Mouse (Mus musculus) heart, embryonic 16.5 days (tissue): ENCODE results near the gene Zfp28. TPM values are rescaled to one million over a fixed set of nuclear protein-coding genes. Genes with fewer than 3 reads are reported as not detected.

Experiments
- ATAC-seq: fragments of 200-750 bp; cut with Nextera tagmentation; replicated peaks from 2 replicates; pipeline ENCODE4 v1.8.0; 2017; ENCODE audit warnings: moderate number of reproducible peaks; ENCODE audit not compliant: insufficient read depth, low FRiP score; ENCODE audit errors: extremely low read depth
- H3K27ac ChIP-seq: fragments of 300-500 bp; sonication (generic); 2 replicates; pipeline ENCODE4 v1.5.1; 2014; ENCODE audit warnings: mild to moderate bottlenecking, low read length, control low read depth, moderate library complexity
- H3K27me3 ChIP-seq: fragments of 300-500 bp; sonication (generic); 2 replicates; pipeline ENCODE4 v1.6.1; 2014; ENCODE audit warnings: low read length, mixed read lengths; ENCODE audit not compliant: control insufficient read depth, insufficient read depth
- H3K36me3 ChIP-seq: fragments of 300-500 bp; sonication (generic); 2 replicates; pipeline ENCODE4 v1.6.1; 2014; ENCODE audit not compliant: control insufficient read depth, insufficient read depth
- H3K4me1 ChIP-seq: fragments of 300-500 bp; sonication (generic); 2 replicates; pipeline ENCODE4 v1.6.1; 2014; ENCODE audit warnings: low read length, mixed read lengths; ENCODE audit not compliant: control insufficient read depth, insufficient read depth
- H3K4me2 ChIP-seq: fragments of 300-500 bp; sonication (generic); 2 replicates; pipeline ENCODE4 v1.6.1; 2014; ENCODE audit warnings: low read depth, mild to moderate bottlenecking, control low read depth, low read length
- H3K4me3 ChIP-seq: fragments of 300-500 bp; sonication (generic); 2 replicates; pipeline ENCODE4 v1.5.1; 2014; ENCODE audit warnings: mild to moderate bottlenecking, control low read depth, low read length
- H3K9ac ChIP-seq: fragments of 300-500 bp; sonication (generic); 2 replicates; pipeline ENCODE4 v1.6.1; 2014; ENCODE audit warnings: low read length, control low read depth
- H3K9me3 ChIP-seq: fragments of 300-500 bp; sonication (generic); replicated peaks from 2 replicates; pipeline ENCODE4 v1.6.1; 2016; ENCODE audit warnings: low read length; ENCODE audit not compliant: control insufficient read depth
- WGBS: fragments of 180-500 bp; shearing (Covaris S2); extraction: QIAGEN DNeasy Blood & Tissue Kit; methylation state at CpG from one replicate; pipeline ENCODE4 v1.1.7; 2014; 5-methylcytosine and 5-hydroxymethylcytosine counted together
- polyA plus RNA-seq: library from polyadenylated mRNA; unstranded; fragments of >200 nt; fragmentation: Nextera tagmentation; extraction: Ambion mirVana; gene quantifications from 2 replicates; pipeline ENCODE4 v1.2.1, GENCODE M21; 2015

The Zfp28 gene
- polyA plus RNA-seq, 1 experiment from 2014 or later, result 7.6 TPM

- no peaks in the 10 kb centered on the region for H3K4me1 ChIP-seq
- H3K27me3 ChIP-seq, result no peaks in the 10 kb centered on the region
- 72% methylated on average over 6 of the region's 6 CpGs for WGBS
- no peak overlapping the region for H3K27ac ChIP-seq
- H3K36me3 ChIP-seq, result no peaks in the 10 kb centered on the region
- no peak overlapping the region for H3K4me2 ChIP-seq
- H3K4me3 ChIP-seq, result no peak overlapping the region
- no peaks in the 10 kb centered on the region for H3K9me3 ChIP-seq
- ATAC-seq, result no peak
- H3K9ac ChIP-seq, result no peak overlapping the region
These were observed 36.8 kb downstream of the Zfp28 start for GRCm38 (mm10) chr7:6419894-6420293.

- ATAC-seq, result no peak
- Histone ChIP-seq H3K36me3 (no peaks in the 10 kb centered on the region), H3K9ac (no peak overlapping the region), H3K4me1 (no peaks in the 10 kb centered on the region), H3K4me3 (no peak overlapping the region), H3K27me3 (no peaks in the 10 kb centered on the region), H3K9me3 (peaks cover 5% of the 10 kb centered on the region), H3K4me2 (no peak overlapping the region), H3K27ac (no peak overlapping the region)
- 79% methylated on average over 3 of the region's 3 CpGs for WGBS
These were observed 46.3 kb downstream of the Zfp28 start for GRCm38 (mm10) chr7:6429381-6429780.

DNA sequence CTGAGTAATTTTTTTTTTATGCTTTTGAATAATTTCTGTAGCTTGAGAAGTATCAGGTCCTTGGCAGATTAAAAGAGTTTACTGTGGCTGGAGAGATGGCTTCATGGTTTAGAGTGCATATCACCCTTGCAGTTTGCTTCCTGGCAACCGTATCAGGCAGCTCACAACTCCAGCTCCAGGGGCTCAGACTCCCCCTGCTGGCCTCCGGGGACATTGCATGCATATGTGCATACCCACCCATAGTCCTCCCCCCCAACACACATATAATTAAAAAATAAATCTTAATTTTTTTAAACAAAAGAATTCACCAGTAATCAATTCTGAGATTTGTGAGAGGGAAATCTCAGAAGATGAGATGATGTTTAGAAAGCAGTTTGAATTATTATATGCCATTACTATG lies 47.2 kb downstream of the Zfp28 start:
- WGBS, result 36% methylated on average over 2 of the region's 2 CpGs
- Histone ChIP-seq H3K4me1 (no peaks in the 10 kb centered on the region), H3K9me3 (peaks cover 5% of the 10 kb centered on the region), H3K27ac (no peak overlapping the region), H3K4me3 (no peak overlapping the region), H3K4me2 (no peak overlapping the region), H3K9ac (no peak overlapping the region), H3K27me3 (no peaks in the 10 kb centered on the region), H3K36me3 (no peaks in the 10 kb centered on the region)
- no peak for ATAC-seq

DNA sequence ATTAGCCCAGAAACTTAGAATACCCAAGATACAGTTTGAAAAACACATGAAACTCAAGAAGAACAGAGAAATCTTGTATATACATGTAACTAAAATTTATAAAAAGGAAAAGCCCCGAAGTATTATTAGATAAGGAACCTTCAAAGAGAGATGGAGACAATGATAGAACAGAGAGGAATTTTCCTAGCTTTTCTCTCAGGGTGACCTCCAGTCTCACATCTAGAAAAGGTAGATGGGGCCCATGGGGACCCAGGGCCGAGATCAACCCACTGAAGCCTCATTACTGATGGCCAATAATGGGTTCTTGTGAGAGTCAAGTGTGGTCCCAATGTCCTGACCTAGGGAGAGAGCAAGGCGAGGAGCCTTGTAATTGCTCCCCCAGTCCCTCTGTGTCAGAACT lies 55.3 kb downstream of the Zfp28 start, which contains the start of gene Olfr1344:
Gene Olfr1344, plus strand, starts transcription at position 301 of the 400 bp plus-strand sequence.
- H3K9me3 ChIP-seq, result peaks cover 2% of the 10 kb centered on the region; the same call in 1 of the 2 replicates
- no peak within 1 kb of the TSS for H3K27ac ChIP-seq
- WGBS, result 59% methylated on average over 3 of the region's 3 CpGs
- no peak within 1 kb of the TSS for H3K4me2 ChIP-seq
- no peaks in the 10 kb centered on the region for H3K36me3 ChIP-seq
- H3K4me1 ChIP-seq, result no peaks in the 10 kb centered on the region
- no peak within 1 kb of the TSS for H3K4me3 ChIP-seq
- no peak for ATAC-seq
- no peak within 1 kb of the TSS for H3K9ac ChIP-seq
- H3K27me3 ChIP-seq, result no peaks in the 10 kb centered on the region

DNA sequence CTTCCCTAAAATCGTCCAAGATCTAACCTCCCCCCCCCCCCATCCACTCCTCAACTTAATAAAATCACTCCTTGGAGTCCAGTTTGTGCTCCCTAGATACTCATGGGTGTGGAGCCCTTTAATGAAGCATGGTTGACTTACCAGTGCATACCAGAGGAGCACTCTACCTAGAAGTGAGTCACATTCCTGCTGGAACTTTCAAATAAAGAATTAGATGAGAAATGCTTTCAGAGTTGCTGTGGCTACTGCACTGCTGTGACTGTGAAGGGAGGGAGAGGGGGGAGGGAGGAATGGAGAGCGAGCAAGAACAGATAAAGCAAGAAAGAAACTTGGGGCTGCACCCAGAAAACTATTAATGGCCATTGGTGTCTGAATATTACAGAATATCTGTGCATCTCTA lies 58.1 kb downstream of the Zfp28 start:
- H3K27me3 ChIP-seq, result no peaks in the 10 kb centered on the region
- H3K9ac ChIP-seq, result no peak overlapping the region
- no peaks in the 10 kb centered on the region for H3K4me1 ChIP-seq
- no peak overlapping the region for H3K4me2 ChIP-seq
- no peak overlapping the region for H3K27ac ChIP-seq
- ATAC-seq, result no peak
- H3K4me3 ChIP-seq, result no peak overlapping the region
- H3K9me3 ChIP-seq, result peaks cover 2% of the 10 kb centered on the region; the same call in 1 of the 2 replicates
- 55% methylated on average over 2 of the region's 2 CpGs for WGBS
- no peaks in the 10 kb centered on the region for H3K36me3 ChIP-seq

Other genes with a start within 250 kb of the Zfp28 start
- 22.2 and 22.5 TPM in 2 replicates for gene Zfp787, start 227.3 kb upstream of the Zfp28 start, polyA plus RNA-seq
- gene Zfp444, start 211.1 kb upstream of the Zfp28 start, polyA plus RNA-seq, result 34.4 and 35.4 TPM in 2 replicates
- gene Galp, start 186.2 kb upstream of the Zfp28 start, polyA plus RNA-seq, result not detected in 2 replicates
- not detected in 2 replicates for gene Zscan5b, start 161.0 kb upstream of the Zfp28 start, polyA plus RNA-seq
- gene Epp13, start 130.6 kb upstream of the Zfp28 start, polyA plus RNA-seq, result not detected in 2 replicates
- gene Zfp667, start 96.7 kb upstream of the Zfp28 start, polyA plus RNA-seq, result 4.9 and 5.1 TPM in 2 replicates
- 3.2 and 4.5 TPM in 2 replicates for gene Zfp583, start 52.0 kb upstream of the Zfp28 start, polyA plus RNA-seq
- 1.0 and 1.5 TPM in 2 replicates for gene Gm3854, start 39.5 kb upstream of the Zfp28 start, polyA plus RNA-seq
- gene Zfp78, start 20.0 kb upstream of the Zfp28 start, polyA plus RNA-seq, result 1.0 and 1.8 TPM in 2 replicates
- gene Smim17, start 15.4 kb downstream of the Zfp28 start, polyA plus RNA-seq, result 0.20 TPM in 1 of 2 replicates, not detected in the other
- not detected in 2 replicates for gene Gm20715, start 27.0 kb downstream of the Zfp28 start, polyA plus RNA-seq
- not detected in 2 replicates for gene Olfr1344, start 55.4 kb downstream of the Zfp28 start, polyA plus RNA-seq
- 0.02 TPM in 1 of 2 replicates, not detected in the other for gene Olfr1336, start 72.9 kb downstream of the Zfp28 start, polyA plus RNA-seq
- gene Olfr1346, start 83.8 kb downstream of the Zfp28 start, polyA plus RNA-seq, result not detected in 2 replicates
- gene Olfr5, start 103.6 kb downstream of the Zfp28 start, polyA plus RNA-seq, result not detected in 2 replicates
- not detected in 2 replicates for gene Olfr1347, start 116.5 kb downstream of the Zfp28 start, polyA plus RNA-seq
- not detected in 2 replicates for gene Olfr1348, start 125.5 kb downstream of the Zfp28 start, polyA plus RNA-seq
- gene Olfr1349, start 139.7 kb downstream of the Zfp28 start, polyA plus RNA-seq, result not detected in 2 replicates
- not detected in 2 replicates for gene Olfr1350, start 181.5 kb downstream of the Zfp28 start, polyA plus RNA-seq